Mouse (Mus musculus) left cerebral cortex, adult 18-20 months (tissue): ENCODE data around the gene Vmn2r80. TPM values are rescaled to one million over a fixed set of nuclear protein-coding genes. Genes with fewer than 3 reads are reported as not detected.
"Not testable (repeated sequence)": the region's sequence is repeated elsewhere in the genome, so short reads cannot be mapped to it uniquely, and the experiment has no call there.

Source experiments
- DNase-seq, 2 experiments: peaks; one replicate each; pipeline ENCODE4 v3.0.0; 2021 to 2022; ENCODE audit warnings: low spot score in 2 of 2, mixed read lengths in 1 of 2
- long read RNA-seq, 2 experiments: library from polyadenylated mRNA; stranded (forward); transcript quantifications; one replicate each; pipeline ENCODE4 v2.0.0; 2021
- total RNA-seq, 2 experiments: library from RNA; stranded (reverse); gene quantifications; 2 replicates each; pipeline ENCODE4 v1.2.3; 2021

The Vmn2r80 gene
- not detected for total RNA-seq
- long read RNA-seq, experiment 1: 0 reads
- long read RNA-seq, experiment 2: 0 reads

DNA sequence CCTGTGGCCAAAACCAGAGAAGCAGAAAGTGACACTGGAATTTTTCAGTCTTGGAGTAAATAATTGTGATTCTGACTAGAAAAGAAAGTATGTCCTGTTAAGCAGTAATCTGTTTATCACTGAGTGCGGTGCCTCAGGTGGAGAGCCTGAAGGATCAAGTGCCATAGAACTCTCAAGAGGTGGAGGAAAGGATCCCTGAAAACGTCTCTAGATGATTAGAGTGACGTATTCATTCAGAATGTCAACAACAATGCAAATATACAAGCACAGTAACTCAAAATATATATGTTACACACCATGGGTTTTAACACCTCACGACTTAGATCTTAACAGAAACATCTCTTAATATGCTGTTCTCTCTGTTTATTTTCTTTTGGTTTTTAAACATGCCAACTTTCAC lies at the start of gene Vmn2r80:
TSS of gene Vmn2r80 (plus strand) at position 301 of the 400 bp plus-strand sequence.
- DNase-seq: not testable (repeated sequence)

DNA sequence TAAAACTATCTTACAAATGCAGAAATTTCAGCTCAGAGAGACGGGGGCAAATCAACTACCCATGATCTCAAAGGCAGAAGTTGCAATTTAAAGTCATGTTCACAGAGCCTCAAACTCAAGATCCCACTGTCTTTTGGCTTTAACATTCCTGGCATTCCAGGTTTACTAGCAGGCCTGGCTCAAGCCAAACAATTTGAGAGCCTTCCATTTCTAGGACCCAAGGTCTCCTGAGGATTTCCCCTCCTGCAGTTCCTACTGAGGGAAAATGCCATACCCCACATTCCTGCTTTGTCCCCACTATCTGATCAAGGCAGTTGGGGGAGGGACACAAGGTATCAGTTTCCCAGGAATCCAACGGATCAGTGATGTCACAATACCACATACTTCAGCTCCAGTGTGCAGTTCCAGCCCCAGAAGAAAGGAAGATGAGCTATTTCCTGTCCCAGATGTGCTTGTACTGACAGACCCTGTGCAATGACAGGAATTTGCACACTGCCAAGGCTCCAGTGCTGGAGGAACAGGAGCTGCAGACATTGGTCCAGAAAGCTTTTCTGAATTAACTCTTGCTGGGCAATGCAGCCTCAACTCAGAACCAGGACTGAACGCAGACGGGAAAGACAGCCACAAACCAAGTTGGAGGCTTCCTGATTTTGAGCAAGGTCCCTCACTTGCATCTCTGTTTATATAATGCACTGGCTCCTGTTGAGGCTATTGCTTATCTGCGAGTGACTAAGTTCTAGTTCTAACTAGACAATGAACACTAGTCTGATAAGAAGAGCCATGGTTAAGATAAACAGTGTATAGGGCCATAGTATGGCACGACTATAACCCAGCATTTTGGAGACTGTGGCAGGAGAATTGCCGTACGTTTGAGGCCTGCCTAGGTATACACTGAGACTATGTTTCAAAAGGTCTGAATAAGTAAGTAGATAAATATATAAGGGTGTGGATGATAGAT lies 42.0 kb upstream of the Vmn2r80 start:
- no peak for DNase-seq

DNA sequence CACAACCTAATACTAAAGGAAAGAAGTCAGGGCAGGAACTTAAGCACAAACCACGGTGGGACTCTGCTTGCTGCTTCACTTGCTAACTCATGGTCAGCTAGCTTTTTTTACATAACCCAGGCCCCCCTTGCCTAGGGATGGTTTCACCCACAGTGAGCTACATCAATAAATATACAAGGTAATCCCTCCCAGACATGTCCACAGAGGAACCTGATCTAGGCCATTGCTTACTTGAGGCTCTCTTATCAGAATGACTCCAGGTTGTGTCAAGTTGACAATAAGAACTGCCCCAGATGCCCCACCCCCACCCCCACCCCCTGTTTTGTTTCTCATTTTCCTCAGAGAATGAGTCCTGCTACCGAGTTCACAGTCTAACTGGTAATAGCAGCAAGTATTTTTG lies 41.0 kb upstream of the Vmn2r80 start:
- no peak for DNase-seq

DNA sequence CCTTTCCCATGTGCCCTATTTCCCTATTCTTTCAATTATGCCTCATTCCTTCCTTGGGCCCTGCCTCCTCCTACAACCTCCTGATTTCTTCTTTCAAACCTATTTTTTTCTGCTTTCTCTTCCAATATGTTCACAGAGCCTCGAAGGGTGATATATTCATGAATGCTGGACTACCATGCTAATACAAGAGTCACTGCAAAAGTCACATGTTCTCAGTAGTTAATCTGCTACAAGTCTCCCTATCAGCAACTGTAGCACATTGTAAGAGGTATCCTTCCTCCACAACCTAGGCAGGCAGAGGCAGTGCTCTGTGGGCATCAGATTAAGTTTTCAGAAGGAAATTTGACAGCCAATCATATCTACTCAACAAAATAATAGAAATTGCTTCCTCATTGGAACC lies 39.4 kb upstream of the Vmn2r80 start:
- no peak for DNase-seq

DNA sequence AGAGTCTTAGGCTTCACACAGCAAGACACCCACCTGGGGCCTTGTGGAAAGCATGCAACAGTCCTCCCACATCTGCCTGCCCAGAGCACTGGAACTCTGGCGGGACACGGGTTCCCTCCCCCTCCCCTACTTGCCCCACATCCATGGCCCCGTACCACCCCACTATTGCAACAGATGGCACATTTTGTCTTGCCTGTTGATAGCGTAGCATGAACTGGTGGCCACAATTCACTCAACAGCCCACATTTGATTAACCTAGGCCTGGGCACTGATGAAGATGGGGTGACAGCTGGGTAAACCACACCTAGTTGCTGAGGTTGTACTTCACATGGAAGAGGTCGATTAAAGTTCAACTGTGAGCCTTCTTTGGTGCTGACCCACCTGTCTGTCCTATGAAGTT lies 38.1 kb upstream of the Vmn2r80 start:
- DNase-seq: no peak

DNA sequence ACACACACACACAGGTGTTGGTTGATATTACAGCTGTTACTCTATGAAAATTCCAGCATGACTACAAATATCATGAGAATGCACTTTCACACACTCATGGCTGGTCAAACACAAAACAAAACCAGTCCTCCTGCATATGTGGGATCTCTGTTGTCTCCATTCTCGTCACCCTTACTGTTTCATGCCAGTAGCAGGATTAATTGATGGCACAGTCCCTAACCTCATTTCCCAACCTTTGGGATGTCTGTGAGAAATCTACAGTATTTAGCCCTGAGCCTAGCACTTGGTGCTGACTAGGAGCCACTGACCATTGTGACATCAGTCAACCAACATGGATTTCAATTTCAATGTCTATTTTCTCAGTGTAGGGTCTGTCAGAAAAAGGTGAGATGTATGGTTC lies 33.5 kb upstream of the Vmn2r80 start:
- DNase-seq: no peak

DNA sequence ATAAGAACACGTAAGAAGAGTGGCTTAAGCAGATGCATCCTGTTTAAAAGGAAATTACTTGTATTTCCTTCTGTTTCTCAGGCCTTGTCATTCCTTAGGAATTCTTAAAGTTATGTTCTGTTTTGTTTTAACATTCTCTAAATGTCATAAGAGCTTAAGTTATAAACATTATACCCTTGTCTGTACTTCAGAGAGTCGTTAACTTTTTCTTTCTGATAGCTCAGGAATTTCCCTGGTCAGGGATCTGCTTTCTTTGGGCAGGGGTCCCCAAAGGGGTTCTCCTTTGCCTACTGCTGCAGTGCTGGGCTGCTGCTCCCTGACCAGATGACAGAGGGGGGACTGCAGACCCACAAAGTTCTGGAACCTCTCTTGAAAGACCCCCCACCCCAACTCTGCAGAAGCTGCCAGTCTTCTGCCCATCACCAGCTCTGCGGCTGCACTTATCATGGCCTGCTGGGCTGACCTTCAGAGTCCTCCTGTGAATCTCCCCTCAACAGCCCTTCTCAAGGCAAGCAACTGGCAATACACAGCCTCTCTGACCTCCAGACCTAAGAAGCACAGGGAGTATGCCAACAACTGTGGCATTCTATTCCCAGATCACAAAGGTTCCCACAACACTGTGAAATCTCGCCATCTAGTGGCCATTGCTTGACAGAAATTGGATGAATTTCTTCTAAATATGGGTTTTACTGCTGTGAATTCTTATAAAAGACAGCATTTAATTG lies 32.3 kb upstream of the Vmn2r80 start:
- peak; percentile 56 to 74 for DNase-seq

DNA sequence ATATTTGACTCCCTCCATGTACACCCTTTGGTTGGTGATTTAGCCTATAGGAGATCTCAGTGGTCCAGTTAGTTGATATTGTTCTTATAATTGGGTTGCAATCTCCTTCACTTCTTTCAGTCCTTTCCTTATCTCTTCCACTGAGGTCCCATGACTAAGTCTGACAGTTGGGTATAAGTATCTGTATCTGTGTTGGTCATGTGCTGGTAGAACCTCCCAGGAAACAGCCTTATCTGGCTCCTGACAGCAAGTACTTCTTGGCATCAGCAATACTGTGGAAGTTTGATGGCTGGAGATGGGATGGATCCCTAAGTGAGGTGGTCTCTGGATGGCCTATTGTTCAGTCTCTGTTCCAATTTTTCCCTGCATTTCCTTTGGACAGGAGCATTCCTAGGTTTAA lies 3.0 kb downstream of the Vmn2r80 start:
- no peak for DNase-seq

DNA sequence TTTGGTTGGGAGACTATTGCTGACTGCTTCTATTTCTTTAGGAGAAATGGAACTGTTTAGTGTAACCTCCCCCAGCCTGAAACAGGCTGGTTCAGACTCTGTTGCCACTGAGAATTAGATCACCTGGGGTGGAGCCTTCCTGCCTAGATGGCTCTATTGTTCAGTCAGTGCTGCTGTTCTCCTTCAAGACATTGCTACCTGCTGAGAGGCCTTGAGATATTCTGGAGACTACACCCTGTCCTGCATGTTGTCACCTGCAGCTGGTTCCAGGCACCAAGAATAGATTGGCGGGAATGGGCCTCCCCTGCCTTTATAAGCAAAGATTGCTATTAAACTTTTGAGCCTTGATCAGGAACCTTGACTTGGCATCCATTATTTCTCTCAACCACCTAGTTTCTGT lies 51.4 kb downstream of the Vmn2r80 start:
- not testable (repeated sequence) for DNase-seq

DNA sequence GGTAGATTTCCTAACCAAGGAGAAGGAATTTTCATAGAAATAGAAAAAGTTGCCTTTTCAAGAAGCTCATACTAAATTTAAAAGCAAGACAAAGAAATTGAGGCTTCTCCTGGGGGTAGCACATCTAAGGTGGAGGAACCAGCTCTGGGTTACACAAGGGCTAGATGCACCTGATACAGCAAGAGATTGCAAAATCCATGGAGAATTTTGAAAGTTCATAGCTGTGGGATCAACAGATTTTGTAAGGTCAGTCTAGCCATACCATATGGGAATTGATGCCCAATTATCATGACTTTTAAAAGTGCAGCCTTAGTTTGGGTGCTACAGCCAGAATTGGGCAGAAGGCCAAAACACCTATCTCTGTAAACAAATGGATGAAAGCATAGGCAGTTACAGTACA lies 71.9 kb downstream of the Vmn2r80 start:
- no peak for DNase-seq

DNA sequence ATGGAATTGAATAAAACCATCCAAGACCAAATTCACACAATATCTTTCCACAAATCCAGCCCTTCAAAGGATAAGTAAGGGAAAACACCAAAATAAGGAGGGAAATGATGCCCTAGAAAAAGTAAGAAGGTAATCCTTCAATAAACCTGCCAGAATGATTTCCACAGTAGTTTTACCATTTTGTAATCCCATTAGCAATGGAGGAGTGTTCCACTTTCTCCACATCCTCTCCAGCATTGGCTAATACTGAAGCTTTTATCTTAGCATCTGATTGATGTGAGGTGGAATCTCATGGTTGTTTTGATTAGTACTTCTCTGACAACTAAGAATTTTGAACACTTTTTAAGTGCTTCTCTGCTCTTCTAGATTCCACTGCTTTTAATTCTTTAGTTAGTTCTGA lies 73.0 kb downstream of the Vmn2r80 start:
- no peak for DNase-seq

DNA sequence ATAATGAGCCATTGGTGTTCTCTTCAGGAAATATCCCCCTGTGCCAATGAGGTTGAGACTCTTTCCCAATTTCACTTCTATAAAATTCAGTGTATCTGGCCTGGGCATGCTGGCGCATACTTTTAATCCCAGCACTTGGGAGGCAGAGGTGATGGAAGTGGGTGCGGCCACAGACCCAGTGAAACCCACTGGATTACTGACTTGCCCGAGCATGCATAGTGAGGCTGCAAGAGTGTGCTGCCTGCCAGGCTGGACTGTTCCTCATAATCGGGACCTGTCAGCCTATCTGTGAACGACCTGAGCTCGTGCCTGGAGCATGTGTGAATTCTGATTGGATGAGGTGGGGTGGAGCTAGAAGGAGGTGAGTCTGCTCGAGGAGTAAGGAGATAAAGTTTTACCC lies 73.6 kb downstream of the Vmn2r80 start:
- no peak for DNase-seq

Other genes starting within 250 kb of the Vmn2r80 start
- gene Olfr1354, start 235.6 kb upstream of the Vmn2r80 start, total RNA-seq: not detected
- not detected for gene Olfr8, start 198.1 kb upstream of the Vmn2r80 start, total RNA-seq
- gene Olfr1353, start 185.5 kb upstream of the Vmn2r80 start, total RNA-seq: not detected
- not detected for gene Olfr1352, start 167.7 kb upstream of the Vmn2r80 start, total RNA-seq
- gene Olfr1351, start 136.3 kb upstream of the Vmn2r80 start, total RNA-seq: not detected
- gene Olfr57, start 120.0 kb upstream of the Vmn2r80 start, total RNA-seq: not detected
- 10 to 100 TPM; 19.3 to 20.8 TPM for gene 2610008E11Rik, start 51.2 kb upstream of the Vmn2r80 start, total RNA-seq
- gene Vmn2r81, start 98.9 kb downstream of the Vmn2r80 start, total RNA-seq: not detected
- not detected for gene Vmn2r82, start 207.8 kb downstream of the Vmn2r80 start, total RNA-seq